Mouse (Mus musculus) liver, adult (tissue): ENCODE measurements around the gene Rad23a.

ENCODE experiments used
- GATA4 ChIP-seq: IDR thresholded peaks from 2 replicates; pipeline ENCODE4 v1.6.1; 2014; ENCODE audit warnings: mild to moderate bottlenecking, low read length; ENCODE audit not compliant: insufficient replicate concordance

Rad23a gene

DNA sequence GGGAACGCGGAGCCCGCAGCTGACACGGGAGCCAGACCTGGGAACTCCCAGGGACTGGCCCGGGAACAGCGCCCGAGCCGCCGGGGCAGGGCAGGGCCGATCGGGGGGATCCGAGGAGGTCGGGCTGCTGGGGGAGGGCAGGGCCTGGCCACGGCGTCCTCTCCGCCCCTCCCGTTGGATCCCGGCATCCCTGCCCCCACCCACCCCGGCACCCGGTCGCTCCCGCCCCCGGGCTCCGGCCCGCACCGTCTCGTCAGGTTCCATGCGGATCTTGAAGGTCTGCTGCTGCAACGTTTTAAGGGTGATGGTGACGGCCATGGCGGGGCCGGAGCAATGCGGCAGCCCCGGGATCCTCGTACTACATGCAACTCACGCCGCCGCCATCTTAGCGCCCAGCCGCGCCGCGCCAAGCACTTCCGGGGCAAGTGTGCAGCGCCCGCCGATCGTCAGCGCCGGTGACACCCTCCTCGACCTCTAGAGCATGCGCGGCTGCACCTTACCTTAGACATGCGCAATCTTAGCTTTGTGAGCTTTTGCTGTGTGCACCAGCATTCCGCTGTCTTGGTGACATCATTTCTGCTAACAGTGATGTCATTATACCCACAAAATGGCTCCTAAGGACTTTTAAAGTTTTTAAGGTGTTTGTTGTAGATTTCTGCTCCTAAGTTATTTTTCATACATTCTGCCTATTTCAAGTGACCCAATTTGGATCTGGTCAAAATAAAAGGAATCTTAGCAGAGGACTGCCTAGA is at the start of gene Rad23a:
Gene Rad23a, minus strand, starts transcription at position 418 of the 752 bp plus-strand sequence.
- no peak; the same call in 1 of the 2 replicates for TF ChIP-seq GATA4

DNA sequence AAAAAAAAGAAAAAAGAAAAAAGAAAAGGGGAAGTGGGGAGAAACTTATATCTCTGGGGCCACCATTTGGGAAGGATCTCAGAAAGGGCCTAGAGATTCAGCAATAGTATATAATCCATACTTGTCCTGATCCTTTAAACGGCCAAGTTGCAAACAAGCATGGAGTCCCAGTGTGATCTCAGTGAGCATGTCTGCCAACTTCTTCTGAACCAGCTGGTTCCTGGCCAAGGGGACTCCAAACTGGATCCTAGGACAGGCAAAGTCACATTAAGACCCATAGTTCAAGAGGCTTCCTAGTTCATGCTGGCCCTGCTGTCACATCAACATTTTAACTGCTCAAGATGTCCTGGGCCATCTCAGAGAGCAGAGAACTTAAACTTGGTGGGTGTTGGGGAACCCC is 48.7 kb upstream of the Rad23a start:
- TF ChIP-seq GATA4, result no peak

GRCm38 (mm10) chr8:84888280-84888679 is 47.8 kb upstream of the Rad23a start:
- TF ChIP-seq GATA4, result no peak

GRCm38 (mm10) chr8:84884728-84885127 is 44.3 kb upstream of the Rad23a start:
- TF ChIP-seq GATA4, result no peak

GRCm38 (mm10) chr8:84878915-84879314 is 38.5 kb upstream of the Rad23a start:
- no peak for TF ChIP-seq GATA4

DNA sequence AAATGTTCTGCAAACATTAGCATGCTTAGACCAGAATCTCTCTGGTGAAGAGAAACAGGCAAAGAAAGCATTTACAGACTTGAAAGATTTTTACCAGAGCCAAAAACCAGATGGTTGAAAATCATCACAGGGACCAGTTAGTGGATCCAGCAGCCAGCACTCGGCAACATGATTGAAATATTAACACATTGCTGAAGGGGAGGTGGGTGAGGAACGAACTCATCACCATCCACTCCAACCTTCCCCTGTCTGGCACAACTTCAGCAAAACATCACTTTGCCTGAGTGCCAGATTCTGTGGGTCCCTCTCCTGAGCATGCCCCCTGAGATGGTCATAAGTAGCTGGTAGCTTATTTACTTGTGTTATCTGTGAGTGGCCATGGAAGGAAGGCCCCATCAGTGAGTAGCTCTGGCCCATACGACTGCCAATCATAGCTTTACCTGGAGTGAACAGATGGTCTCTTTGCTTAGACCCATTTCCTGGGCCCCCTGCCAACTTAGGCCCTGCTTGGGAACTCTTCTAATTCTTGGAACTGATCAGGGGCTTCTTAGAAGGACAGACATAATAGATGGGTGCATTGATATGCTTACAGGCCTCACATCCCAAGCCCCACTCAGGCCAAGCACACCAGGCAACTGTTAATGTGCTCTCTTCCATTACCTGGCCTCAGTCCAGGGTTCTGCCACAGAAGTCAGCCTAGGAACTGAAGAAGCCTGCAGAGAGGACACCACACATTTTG is 37.0 kb upstream of the Rad23a start:
- no peak for TF ChIP-seq GATA4

DNA sequence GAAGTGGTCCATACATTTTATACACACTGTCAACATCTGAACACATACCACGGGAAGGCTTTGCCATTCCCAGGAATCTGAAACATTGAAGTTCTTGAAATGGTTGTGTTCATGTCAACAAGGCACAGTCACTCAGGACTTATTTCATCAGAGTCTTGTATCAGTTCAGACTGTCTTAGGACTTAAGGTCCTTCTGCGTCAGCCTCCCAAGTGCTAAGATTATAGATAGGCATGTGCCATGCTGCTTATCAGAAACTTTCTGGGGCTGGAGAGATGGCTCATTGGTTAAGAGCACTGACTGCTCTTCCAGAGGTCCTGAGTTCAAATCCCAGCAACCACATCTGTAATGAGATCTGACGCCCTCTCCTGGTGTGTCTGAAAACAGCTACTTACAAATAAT is 33.9 kb upstream of the Rad23a start:
- TF ChIP-seq GATA4, result no peak

GRCm38 (mm10) chr8:84873016-84873415 is 32.6 kb upstream of the Rad23a start:
- TF ChIP-seq GATA4, result no peak

- TF ChIP-seq GATA4, result no peak
Measured at GRCm38 (mm10) chr8:84872309-84872965, 32.0 kb upstream of the Rad23a start.

GRCm38 (mm10) chr8:84871376-84872308 is 31.2 kb upstream of the Rad23a start, which contains the start of gene Syce2:
Syce2 (plus strand) TSS chr8:84872111.
- no peak for TF ChIP-seq GATA4

DNA sequence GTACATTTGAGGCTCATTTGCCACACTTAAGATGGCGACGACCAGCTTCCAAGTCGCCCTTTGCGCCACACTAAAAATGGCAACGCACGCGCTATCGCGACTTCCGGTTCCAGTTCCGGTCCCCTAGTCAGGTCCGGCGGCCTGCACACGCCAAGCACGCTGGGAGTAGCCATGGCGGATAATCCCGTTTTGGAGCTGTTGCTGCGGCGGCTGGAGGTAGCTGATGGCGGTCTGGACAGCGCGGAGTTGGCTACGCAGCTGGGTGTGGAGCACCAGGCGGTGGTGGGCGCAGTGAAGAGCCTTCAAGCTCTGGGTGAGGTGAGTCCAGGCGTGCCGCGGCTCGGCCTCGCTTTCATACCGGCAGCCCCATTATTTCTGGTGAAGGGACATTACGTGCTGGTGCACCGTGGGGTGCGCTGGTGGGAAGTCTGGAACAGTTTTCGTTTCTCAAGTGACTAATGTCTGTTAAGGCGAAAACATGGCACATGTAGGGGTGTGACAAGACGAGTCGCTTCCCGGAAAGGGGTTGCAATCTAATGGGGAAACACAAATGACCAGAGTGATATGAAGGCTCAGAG is 16.5 kb upstream of the Rad23a start, which contains the start of gene Farsa:
Gene Farsa, plus strand, starts transcription at position 126 of the 578 bp plus-strand sequence.
- TF ChIP-seq GATA4, result peak; percentile 87; the same call in 1 of the 2 replicates

DNA sequence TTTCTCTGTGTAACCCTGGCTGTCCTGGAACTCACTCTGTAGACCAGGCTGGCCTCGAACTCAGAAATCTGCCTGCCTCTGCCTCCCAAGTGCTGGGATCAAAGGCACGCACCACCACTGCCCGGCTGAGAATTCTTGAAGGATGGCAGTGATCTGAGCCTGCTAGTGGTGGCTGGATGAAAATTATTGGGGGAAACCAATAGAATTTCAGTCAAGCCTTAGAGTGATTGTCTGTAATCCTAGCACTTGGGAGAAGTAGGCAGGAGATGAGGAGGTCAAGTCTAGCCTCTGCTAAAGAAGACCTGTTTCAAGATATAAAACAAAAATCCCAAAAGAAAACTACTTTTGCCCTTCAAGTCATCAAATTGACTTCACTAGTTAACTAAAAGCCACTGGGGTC is 16.0 kb upstream of the Rad23a start:
- no peak for TF ChIP-seq GATA4

DNA sequence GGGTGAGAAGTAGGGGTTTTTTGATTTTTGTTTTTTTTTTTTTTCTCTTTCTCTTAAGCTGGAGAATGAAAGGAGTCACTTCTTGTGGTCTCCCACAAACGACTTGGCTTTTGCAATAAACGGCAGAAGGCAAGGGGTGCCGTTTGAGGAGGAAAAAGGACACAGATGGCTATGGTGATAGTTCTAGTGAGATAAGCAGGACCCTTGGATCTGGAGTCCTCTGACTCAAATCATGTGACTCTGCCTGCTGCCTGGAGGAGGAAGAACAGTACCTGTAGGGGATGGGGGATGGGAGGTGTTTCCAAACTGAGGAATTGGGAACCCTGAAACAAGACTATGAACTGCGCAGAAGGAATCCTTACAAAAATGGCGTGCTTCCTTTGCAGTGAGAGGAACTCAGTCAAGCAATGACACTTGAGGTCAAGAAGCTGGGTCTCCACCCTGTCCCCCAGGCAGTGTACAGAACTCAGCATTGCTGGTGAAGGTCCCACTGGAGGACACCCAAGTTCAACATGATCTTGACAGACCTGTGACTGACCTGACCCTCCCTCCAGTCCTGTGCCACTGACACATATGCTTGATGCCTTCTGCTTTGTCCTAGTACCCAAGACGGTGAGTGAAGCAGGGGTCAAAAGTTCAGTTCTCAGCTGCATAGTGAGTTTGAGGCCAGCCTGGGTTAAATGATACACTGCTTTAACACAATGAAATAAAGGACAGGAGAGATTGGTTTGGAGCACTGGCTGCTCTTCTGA is 7.4 kb upstream of the Rad23a start:
- TF ChIP-seq GATA4, result no peak

- no peak for TF ChIP-seq GATA4
Measured at GRCm38 (mm10) chr8:84846722-84847572, 6.5 kb upstream of the Rad23a start, which contains the start of gene Calr. Calr (minus strand) TSS chr8:84846934.
